Mouse (Mus musculus) urinary bladder, adult 2 months (tissue): ENCODE results near the gene Gm9495. TPM values are rescaled to one million over a fixed set of nuclear protein-coding genes. Genes with fewer than 3 reads are reported as not detected.
"Not testable (repeated sequence)": the region's sequence is repeated elsewhere in the genome, so short reads cannot be mapped to it uniquely, and the experiment has no call there.

Experiments used
- DNase-seq: peaks from one replicate; pipeline ENCODE4 v3.0.0; 2022; ENCODE audit warnings: low spot score
- polyA plus RNA-seq: library from polyadenylated mRNA; depleted of rRNA; stranded (reverse); fragments of >200 nt; gene quantifications from 2 replicates; pipeline ENCODE4 v1.2.3, GENCODE M21; 2012; rRNA removed

Gm9495 gene
- not detected in 2 replicates for polyA plus RNA-seq

GRCm38 (mm10) chr8:69453465-69453864 is at the start of gene Gm9495:
TSS of gene Gm9495 (minus strand) at chr8:69453565.
- DNase-seq = not testable (repeated sequence)

DNA sequence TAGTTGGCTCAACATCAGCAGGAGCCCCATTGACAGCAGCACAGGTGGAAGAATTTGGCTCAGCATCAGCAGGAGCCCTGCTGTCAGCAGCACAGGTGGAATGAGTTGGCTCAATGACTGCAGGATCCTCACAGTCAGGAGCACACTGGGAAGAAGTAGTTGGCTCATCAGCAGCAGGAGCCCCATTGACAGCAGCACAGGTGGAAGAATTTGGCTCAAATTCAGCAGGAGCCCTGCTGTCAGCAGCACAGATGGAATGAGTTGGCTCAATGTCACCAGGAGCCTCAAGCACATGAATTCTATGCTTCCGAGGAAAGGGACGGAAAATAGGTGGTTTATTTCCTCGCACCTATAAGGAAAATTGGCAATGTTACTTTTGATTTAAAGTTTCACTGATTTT is 21.6 kb upstream of the Gm9495 start:
- not testable (repeated sequence) for DNase-seq

GRCm38 (mm10) chr8:69420018-69420417 is 33.3 kb downstream of the Gm9495 start:
- DNase-seq = not testable (repeated sequence)

DNA sequence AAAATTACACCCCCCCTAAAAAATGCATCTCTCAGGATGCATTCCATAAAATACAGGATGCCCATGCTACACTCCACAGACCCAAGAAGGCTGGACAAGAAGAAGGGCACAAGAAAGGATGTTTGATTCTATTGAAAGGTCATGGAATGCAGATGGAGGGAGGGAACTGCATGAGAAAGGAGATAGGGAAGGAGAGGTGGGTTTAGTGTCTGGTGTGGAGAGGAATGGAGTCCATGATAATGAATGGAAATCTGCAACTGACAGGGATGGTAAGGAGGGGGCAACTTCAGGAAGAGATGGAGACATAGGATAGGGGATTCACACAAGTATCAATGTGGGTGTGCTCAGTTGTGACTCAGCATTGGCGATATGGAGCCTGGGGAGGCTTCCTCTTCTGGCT is 39.0 kb downstream of the Gm9495 start:
- no peak for DNase-seq

GRCm38 (mm10) chr8:69404768-69405167 is 48.6 kb downstream of the Gm9495 start:
- no peak for DNase-seq

- no peak for DNase-seq
Measured at GRCm38 (mm10) chr8:69399956-69400443, 53.4 kb downstream of the Gm9495 start.

DNA sequence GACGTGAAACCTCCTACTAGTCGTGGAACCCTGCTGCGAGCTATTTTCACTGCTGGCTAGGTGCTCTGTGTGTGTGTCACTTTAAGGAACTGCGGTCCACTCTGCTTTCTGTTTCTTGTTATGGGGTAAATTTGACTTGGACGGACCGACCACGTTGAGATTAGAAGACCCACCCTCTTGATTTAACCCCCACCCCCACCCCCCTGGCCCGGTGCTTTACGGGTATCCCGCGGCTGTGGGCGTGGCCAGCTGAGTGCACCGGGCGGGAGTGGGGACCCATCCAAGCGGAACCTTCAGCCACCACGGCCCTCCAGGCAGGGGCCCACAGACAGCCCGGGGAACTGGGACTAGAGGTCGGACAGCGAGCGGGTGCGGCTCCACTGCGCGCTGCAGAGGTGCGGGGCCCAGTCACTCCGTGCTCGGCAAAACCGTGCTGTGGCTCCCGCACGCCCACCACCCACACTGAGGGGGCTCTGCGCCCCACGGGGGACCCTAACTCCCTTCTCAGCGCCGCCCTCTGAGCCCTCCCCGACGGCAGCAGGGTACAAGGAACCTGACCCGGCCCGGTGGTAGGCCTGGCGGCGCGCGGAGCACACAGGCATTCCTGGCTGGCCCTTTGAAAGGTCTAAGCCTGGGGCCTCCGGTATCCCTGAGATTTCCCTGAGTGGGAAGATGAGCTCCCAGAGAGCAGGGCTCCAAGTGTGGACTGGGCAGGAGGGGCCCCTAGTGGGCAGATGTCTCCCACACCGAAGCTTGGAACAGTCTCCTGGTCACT is 54.0 kb downstream of the Gm9495 start:
- peak; percentile 44 for DNase-seq

DNA sequence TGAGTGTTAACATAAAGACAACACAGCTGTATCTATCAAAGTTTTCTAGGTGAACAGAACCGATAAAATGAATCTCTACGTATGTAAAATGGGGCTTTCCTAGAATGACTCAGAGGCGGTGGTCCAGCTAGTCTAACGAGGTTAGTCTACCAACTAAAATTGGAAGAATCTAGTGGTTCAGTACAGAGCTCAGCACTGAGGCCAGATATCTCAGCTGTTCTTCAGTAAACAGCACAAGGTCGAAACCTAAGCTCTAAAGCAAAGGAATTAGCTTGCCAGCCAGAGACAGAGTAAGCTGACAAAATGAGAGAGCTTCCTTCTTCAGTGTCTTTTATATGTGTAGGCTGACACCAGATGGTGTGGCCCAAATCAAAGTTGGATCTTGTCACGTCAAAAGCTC is 57.2 kb downstream of the Gm9495 start:
- DNase-seq = no peak

GRCm38 (mm10) chr8:69395050-69395789 is 58.1 kb downstream of the Gm9495 start:
- DNase-seq = peak; percentile 68

DNA sequence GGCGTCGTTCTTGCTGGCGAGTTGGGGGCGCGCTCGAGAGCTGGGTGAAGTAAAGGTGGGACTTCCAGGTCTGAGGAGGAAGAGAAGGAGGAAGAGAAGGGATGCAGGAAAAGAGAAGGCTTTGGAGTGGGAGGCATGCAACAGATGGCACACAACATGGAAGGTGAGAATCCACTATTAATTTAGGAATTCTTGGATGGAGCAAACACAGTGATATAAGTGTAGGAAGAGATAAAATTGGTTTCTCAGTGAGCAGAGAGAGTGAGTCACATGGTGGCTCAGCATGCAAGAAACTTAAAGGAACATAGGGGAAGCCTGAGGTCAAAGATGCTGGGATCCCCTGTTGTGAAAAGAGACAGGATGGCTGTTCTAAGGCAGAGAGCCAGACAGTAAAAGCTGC is 69.0 kb downstream of the Gm9495 start:
- no peak for DNase-seq

Other genes starting within 250 kb of the Gm9495 start
- gene Zfp930, start 244.5 kb downstream of the Gm9495 start, polyA plus RNA-seq = 9.4 and 10.8 TPM in 2 replicates
- 2.8 and 4.5 TPM in 2 replicates for gene D130040H23Rik, start 182.5 kb downstream of the Gm9495 start, polyA plus RNA-seq
- not detected in 2 replicates for gene Gm7697, start 69.4 kb upstream of the Gm9495 start, polyA plus RNA-seq
- gene Zfp868, start 172.0 kb upstream of the Gm9495 start, polyA plus RNA-seq = 11.5 and 11.7 TPM in 2 replicates
- gene Zfp964, start 200.9 kb upstream of the Gm9495 start, polyA plus RNA-seq = 2.7 and 2.8 TPM in 2 replicates